Mouse (Mus musculus): Measurements from ENCODE around the gene Gin1.
A peak's percentile ranks its signal among the peaks of the same experiment; 100 is the strongest.
"Not testable (repeated sequence)": the region's sequence is repeated elsewhere in the genome, so short reads cannot be mapped to it uniquely, and the experiment has no call there.

The Gin1 gene

GRCm38 (mm10) chr1:97769904-97770753 lies at the start of gene Gin1, which contains the start of gene Ppip5k2:
Gin1 (plus strand) TSS chr1:97770172.
Ppip5k2 (minus strand) TSS chr1:97770411.
- peak; percentile 96 to 97 for DNase-seq

DNA sequence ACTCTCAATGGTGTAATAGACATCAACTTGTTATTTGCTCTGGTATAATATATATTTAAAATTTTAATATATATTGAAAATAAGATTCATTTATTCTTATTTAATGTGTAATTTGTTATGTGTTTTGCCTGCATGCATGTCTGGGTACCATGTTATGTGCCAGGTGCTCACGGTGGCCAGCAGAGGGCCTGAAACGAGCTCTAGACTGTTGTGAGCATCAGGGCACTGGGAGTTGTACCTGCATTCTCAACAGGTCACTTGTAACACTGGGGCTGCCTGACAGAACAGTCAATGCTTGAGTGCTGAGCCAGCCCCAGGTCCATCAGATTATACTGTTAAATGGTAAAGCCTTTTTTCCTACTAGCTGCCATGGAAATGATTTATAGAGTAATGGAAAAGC lies 43.2 kb upstream of the Gin1 start:
- no peak for DNase-seq

DNA sequence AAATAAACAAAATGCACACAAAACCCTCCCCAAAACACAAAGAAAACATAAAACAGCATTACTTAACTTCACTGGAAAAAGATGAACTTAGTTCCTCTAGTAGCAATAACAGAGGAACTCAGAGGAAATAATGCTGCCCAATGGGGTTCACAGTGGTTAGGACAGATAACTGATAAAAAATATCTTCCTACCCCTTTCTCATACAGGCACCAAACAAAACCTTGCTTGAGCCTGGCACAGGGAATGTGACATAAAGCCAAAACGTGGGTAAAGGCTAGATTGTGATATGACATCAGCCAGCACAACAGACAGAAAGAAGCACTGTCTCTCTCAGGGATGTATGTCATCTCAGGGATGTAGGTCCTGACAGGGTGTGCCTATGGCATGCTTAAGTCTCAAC lies 40.6 kb upstream of the Gin1 start:
- no peak for DNase-seq

GRCm38 (mm10) chr1:97743063-97743462 lies 26.9 kb upstream of the Gin1 start:
- no peak for DNase-seq

- DNase-seq = no peak
These were observed 24.3 kb upstream of the Gin1 start for GRCm38 (mm10) chr1:97745712-97746111.

- DNase-seq = no peak
These were observed 23.7 kb upstream of the Gin1 start for GRCm38 (mm10) chr1:97746261-97746660.

DNA sequence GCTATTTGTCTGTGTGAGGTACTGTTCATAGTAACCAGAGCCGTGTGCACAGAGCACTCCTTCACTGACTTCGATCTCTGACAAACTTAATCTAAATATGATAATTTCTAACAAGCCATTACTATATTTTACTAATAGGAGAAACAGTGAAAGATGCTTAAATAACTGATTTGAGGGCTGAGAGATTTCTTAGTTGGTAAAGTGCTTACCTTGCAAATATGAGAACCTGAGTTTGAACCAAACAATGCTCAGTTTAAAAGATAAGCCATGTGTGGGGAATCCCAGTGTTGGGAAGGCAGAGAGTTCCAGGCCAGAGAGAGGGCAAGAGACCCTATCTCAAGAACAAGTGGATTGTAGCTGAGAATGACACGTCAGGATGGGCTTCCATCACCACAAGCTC lies 21.8 kb upstream of the Gin1 start:
- no peak for DNase-seq

GRCm38 (mm10) chr1:97753216-97753615 lies 16.8 kb upstream of the Gin1 start:
- no peak for DNase-seq

DNA sequence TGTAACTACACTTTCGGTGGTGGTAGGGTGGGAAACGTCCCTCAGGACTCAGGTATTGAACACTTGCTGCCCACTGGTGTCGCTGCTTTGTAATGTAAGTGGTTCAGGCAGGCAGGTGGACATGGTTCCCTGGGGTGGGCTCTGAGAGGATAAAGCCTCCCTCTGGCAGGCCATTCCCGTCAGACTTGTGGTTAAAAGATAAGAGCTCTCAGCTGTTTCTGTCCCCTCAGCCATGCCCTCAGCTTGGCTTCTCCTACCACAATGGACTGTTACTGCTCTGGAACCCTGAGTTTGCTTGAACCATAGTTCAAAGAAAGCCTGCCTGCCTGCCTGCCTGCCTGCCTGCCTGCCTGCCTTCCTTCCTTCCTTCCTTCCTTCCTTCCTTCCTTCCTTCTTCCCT lies 15.6 kb upstream of the Gin1 start:
- no peak for DNase-seq

- DNase-seq = no peak
These were observed 10.1 kb upstream of the Gin1 start for GRCm38 (mm10) chr1:97759841-97760240.

GRCm38 (mm10) chr1:97760598-97760997 lies 9.4 kb upstream of the Gin1 start:
- DNase-seq = no peak

DNA sequence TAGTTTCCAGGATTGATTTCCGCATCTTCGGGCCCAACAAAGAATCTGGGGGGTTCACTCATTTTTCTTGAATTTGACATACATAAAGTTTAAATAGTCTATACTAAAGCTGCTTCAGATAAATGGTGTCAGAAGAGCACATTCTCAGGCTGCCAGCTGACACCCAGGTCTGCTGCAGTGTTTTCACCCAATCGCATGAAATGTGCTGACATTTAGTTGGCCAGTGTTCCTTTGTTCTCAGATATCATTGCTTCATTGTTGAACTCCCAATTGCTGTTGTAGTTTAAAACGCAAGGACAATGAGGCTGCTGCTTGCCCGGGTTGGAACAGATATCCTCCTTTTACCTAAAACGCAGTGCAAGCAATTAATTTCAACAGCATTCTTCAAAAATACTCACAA lies 8.5 kb upstream of the Gin1 start:
- DNase-seq = no peak

DNA sequence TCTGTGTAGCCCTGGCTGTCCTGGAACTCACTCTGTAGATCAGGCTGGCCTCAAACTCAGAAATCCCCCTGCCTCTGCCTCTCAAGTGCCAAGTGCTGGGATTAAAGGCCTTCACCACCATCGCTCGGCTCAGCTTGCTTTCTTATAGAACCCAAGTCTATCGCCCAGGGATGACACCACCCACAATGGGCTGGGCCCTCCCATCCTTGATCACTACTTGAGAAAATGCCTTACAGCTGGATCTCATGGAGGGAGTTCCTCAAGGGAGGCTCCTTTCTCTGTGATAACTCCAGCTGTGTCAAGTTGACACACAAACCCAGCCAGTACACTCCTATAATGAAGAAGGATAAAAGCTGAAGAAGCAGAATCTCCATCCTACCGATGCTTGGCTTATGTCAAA lies 4.3 kb upstream of the Gin1 start:
- not testable (repeated sequence) for DNase-seq

DNA sequence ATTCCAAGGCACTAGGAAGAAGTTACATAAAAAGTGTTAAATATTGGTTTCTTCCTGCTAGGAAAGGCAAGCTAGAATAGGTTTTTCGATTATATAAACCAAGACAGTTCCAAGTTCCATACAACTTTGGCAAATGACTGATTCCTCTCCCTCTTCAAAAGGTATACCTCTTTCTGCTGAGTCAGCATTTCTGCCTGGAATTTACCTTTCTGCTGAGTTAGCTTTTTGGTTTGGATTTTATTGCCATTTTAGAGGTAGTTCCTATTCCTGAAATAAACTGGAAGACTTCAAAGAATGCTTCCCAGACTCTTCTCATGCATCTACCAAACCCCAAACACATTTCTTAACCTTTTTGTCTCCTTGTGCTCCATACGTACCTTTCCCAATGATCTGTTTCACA lies 1.9 kb upstream of the Gin1 start:
- no peak for DNase-seq

DNA sequence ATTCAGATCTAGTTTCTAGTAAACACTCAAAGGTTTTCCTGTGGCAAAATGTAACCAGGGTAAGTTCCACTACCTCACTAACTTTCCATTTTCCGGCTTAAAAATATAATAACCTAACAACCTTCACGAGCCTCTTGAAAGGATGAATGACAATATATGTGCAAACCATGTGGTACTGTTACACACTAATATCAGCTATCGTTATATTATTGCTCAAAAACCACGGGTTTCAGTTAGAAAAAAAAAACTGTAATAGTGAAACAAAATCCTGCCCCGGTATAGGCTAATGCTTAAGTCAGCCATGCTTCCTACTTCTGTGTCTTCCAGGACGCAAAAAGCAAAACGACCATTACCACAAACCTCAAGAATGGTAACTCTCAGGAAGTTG lies 1.1 kb upstream of the Gin1 start:
- no peak for DNase-seq

DNA sequence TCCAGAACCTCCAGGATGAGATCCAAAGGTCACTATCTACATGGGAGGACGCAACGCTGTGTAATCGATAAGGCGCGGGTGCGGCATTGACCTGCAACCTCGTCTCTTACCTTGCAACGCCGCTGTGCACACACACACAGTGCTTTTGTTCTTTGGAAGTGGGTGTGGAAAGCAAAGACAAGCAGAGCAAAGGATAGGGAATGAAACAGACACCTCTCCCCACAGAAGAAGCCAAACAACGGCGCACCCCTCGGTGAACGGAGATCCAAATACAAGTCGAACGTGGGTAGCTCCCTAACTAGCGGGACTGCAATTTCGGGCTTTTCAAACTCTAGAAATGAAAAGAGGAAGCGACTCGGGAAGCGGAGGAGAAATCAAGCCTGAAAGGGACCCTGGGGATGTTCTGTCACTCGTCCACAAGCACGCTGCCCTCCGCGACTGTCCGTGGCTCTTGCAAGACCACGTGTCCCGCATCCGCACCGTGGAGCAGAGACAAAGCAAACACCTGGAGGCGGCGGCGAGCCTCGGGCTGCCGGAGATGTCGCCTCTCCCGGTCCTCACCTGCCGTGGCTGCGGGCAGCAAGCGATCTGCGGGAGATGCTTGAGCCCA lies 573 bp upstream of the Gin1 start:
- peak; percentile 22 to 23 for DNase-seq

DNA sequence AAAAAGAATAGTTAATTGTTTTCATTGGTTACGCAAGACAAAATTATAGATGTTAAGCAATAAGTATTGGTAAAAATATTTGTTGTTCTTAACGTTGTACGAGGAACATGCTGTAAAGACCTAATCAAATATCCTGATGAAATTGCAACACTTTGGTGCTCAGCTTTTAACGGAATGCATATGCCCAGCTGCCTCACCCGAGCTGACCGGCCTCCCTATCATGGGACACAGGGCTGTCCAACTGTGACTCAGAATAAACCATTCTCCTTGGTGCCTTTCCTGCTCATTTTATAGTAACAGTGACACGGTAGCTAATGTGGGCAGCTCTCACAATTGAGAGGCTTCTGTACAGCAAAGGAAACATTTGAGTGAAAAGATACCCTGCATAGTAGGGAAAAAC lies 1.1 kb downstream of the Gin1 start:
- peak; percentile 8 to 23 for DNase-seq

GRCm38 (mm10) chr1:97771727-97772126 lies 1.8 kb downstream of the Gin1 start:
- no peak for DNase-seq

DNA sequence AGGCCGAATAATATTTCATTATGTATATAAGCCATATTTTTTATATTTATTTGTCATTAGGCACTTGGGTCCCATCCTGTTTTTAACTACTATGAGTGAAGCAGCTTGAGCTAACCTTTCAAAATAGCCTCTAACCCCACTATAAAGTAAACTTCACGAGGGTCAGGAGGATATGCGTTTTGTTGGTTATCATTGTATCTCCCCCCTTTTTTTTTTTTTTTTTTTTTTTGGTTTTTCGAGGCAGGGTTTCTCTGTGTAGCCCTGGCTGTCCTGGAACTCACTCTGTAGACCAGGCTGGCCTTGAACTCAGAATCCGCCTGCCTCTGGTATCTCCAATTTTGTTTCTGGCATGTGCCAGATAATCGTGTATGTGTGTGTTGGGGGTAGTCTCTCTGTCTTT lies 3.4 kb downstream of the Gin1 start:
- DNase-seq = no peak

DNA sequence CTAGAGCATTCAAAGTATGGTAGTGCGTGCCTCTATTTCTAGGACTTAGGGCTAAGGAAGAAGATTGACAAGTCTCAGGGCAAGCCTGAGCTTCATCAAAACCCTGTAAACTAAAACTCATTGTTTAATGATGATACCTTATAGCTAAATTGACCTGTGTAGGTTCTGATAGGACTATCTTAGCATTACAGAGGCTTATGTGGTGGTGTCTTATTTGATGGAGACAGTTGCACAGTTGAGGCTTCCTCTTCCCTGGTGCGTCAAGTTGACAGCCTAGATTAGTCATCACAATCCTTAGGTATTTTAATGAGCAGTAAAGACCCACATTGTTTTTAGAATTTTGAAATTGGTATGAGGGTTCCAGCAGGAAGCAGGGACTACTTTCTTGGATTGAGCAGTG lies 4.0 kb downstream of the Gin1 start:
- no peak for DNase-seq

DNA sequence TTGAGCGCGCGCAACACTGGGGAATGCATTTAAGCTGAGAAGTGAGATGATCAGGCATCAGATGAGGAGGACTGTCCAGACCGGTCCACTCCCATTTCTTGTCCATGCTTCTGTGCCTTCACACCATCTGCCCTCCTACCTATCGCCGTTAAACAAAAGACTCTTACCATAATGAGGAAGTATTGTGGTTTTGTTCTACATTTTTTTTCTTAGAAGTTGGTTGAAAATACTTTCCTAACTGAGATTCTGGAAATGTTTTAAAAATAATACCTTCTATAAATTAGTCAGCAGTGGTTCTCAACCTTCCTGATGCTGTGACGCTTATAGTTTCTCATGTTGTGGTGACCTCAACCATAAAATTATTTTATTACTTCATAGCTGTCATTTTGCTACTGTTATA lies 11.7 kb downstream of the Gin1 start:
- DNase-seq = no peak

GRCm38 (mm10) chr1:97784928-97785327 lies 15.0 kb downstream of the Gin1 start:
- no peak for DNase-seq

GRCm38 (mm10) chr1:97785685-97786393 lies 15.9 kb downstream of the Gin1 start:
- no peak for DNase-seq

DNA sequence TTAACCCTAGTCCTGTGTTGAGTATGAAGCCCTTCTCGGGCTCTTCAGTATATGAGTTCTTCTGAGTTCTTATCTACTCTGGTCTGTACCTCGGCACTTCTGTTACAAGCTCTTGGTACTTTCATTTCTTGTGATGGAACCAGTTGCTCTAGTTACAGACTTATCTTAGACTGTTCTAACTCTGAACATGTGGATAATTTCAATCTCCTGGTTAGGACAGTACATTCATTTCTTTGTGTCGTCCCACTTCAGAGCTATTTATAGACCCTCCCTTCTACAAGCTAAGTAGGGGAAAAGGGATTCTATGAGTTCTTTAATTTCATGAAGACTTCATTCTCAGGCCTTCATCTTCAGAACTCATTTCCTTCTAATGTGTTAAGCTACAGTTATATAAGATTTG lies 17.7 kb downstream of the Gin1 start:
- DNase-seq = no peak
